Mouse (Mus musculus): ENCODE measurements around the gene Sox8. TPM values are rescaled to one million over a fixed set of nuclear protein-coding genes. Genes with fewer than 3 reads are reported as not detected.

Gene Sox8
- 0.42 TPM for polyA plus RNA-seq (2014; fragmentation: Illumina TruSeq; extraction: RNeasy Lipid Tissue Mini Kit (QIAGEN cat#74804); ENCODE audit: low read depth, low replicate concordance)

GRCm38 (mm10) chr17:25570648-25571452 is at the start of gene Sox8:
Gene Sox8, minus strand, starts transcription at chr17:25570686.

GRCm38 (mm10) chr17:25578920-25579319 is 8.4 kb upstream of the Sox8 start, which contains the start of gene Lmf1:
Gene Lmf1, plus strand, starts transcription at chr17:25579085.

Other genes with a start within 250 kb of the Sox8 start
- gene Tpsab1, start 225.1 kb downstream of the Sox8 start, polyA plus RNA-seq (2014; fragmentation: Illumina TruSeq; extraction: RNeasy Lipid Tissue Mini Kit (QIAGEN cat#74804); ENCODE audit: low read depth, low replicate concordance): 0.39 TPM
- gene Tpsb2, start 204.4 kb downstream of the Sox8 start, polyA plus RNA-seq (2014; fragmentation: Illumina TruSeq; extraction: RNeasy Lipid Tissue Mini Kit (QIAGEN cat#74804); ENCODE audit: low read depth, low replicate concordance): 2.8 TPM
- gene Tpsg1, start 201.4 kb downstream of the Sox8 start, polyA plus RNA-seq (2014; fragmentation: Illumina TruSeq; extraction: RNeasy Lipid Tissue Mini Kit (QIAGEN cat#74804); ENCODE audit: low read depth, low replicate concordance): not detected
- gene Cacna1h, start 136.9 kb downstream of the Sox8 start, polyA plus RNA-seq (2014; fragmentation: Illumina TruSeq; extraction: RNeasy Lipid Tissue Mini Kit (QIAGEN cat#74804); ENCODE audit: low read depth, low replicate concordance): 13.6 TPM
- 0.29 TPM for gene Tekt4, start 116.1 kb downstream of the Sox8 start, polyA plus RNA-seq (2014; fragmentation: Illumina TruSeq; extraction: RNeasy Lipid Tissue Mini Kit (QIAGEN cat#74804); ENCODE audit: low read depth, low replicate concordance)
- gene Sstr5, start 73.4 kb downstream of the Sox8 start, polyA plus RNA-seq (2014; fragmentation: Illumina TruSeq; extraction: RNeasy Lipid Tissue Mini Kit (QIAGEN cat#74804); ENCODE audit: low read depth, low replicate concordance): not detected
- gene Lmf1, start 8.4 kb upstream of the Sox8 start, polyA plus RNA-seq (2014; fragmentation: Illumina TruSeq; extraction: RNeasy Lipid Tissue Mini Kit (QIAGEN cat#74804); ENCODE audit: low read depth, low replicate concordance): 26.1 TPM
- 0.99 TPM for gene Gng13, start 146.5 kb upstream of the Sox8 start, polyA plus RNA-seq (2014; fragmentation: Illumina TruSeq; extraction: RNeasy Lipid Tissue Mini Kit (QIAGEN cat#74804); ENCODE audit: low read depth, low replicate concordance)
- gene Chtf18, start 156.7 kb upstream of the Sox8 start, polyA plus RNA-seq (2014; fragmentation: Illumina TruSeq; extraction: RNeasy Lipid Tissue Mini Kit (QIAGEN cat#74804); ENCODE audit: low read depth, low replicate concordance): 1.4 TPM
- gene Rpusd1, start 157.0 kb upstream of the Sox8 start, polyA plus RNA-seq (2014; fragmentation: Illumina TruSeq; extraction: RNeasy Lipid Tissue Mini Kit (QIAGEN cat#74804); ENCODE audit: low read depth, low replicate concordance): 9.4 TPM
- gene Mslnl, start 165.4 kb upstream of the Sox8 start, polyA plus RNA-seq (2014; fragmentation: Illumina TruSeq; extraction: RNeasy Lipid Tissue Mini Kit (QIAGEN cat#74804); ENCODE audit: low read depth, low replicate concordance): not detected
- gene Msln, start 183.7 kb upstream of the Sox8 start, polyA plus RNA-seq (2014; fragmentation: Illumina TruSeq; extraction: RNeasy Lipid Tissue Mini Kit (QIAGEN cat#74804); ENCODE audit: low read depth, low replicate concordance): 18.6 TPM
- gene Narfl, start 203.1 kb upstream of the Sox8 start, polyA plus RNA-seq (2014; fragmentation: Illumina TruSeq; extraction: RNeasy Lipid Tissue Mini Kit (QIAGEN cat#74804); ENCODE audit: low read depth, low replicate concordance): 41.3 TPM
- gene Haghl, start 215.0 kb upstream of the Sox8 start, polyA plus RNA-seq (2014; fragmentation: Illumina TruSeq; extraction: RNeasy Lipid Tissue Mini Kit (QIAGEN cat#74804); ENCODE audit: low read depth, low replicate concordance): 15.1 TPM
- gene Ccdc78, start 215.9 kb upstream of the Sox8 start, polyA plus RNA-seq (2014; fragmentation: Illumina TruSeq; extraction: RNeasy Lipid Tissue Mini Kit (QIAGEN cat#74804); ENCODE audit: low read depth, low replicate concordance): 0.26 TPM
- 41.4 TPM for gene Fam173a, start 222.2 kb upstream of the Sox8 start, polyA plus RNA-seq (2014; fragmentation: Illumina TruSeq; extraction: RNeasy Lipid Tissue Mini Kit (QIAGEN cat#74804); ENCODE audit: low read depth, low replicate concordance)
- not detected for gene AC134908.4, start 225.0 kb upstream of the Sox8 start, polyA plus RNA-seq (2014; fragmentation: Illumina TruSeq; extraction: RNeasy Lipid Tissue Mini Kit (QIAGEN cat#74804); ENCODE audit: low read depth, low replicate concordance)
- 31.5 TPM for gene Metrn, start 226.4 kb upstream of the Sox8 start, polyA plus RNA-seq (2014; fragmentation: Illumina TruSeq; extraction: RNeasy Lipid Tissue Mini Kit (QIAGEN cat#74804); ENCODE audit: low read depth, low replicate concordance)
- 2.1 TPM for gene Fbxl16, start 238.4 kb upstream of the Sox8 start, polyA plus RNA-seq (2014; fragmentation: Illumina TruSeq; extraction: RNeasy Lipid Tissue Mini Kit (QIAGEN cat#74804); ENCODE audit: low read depth, low replicate concordance)